Mouse (Mus musculus): ENCODE results near the gene Ilf3.

DNA sequence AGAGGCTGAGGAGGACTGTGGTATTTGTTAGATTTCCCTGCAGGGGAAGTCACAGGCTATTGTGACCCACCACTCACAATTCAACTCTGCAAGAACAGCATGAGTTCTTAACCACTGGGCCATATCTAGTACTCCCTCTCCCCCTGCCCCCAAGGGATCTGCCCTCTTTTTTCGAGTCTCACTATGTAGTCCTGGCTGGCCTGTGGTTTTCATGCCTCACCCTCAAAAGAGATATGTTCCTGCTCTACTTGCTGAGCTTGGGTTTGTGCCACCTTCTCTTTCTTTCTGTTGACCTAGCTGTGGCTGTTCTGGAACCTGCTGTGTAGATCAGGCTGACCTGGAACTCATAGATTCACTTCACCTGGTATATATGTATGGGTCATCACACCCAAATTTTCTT lies 4.8 kb downstream of the Ilf3 start:
- TF ChIP-seq CTCF (IDR thresholded peaks at IDR 0.05; ENCODE audit: control insufficient read depth, insufficient read depth, low read length): no peak
- TF ChIP-seq POLR2A (IDR thresholded peaks at IDR 0.05; ENCODE audit: borderline replicate concordance, control insufficient read depth, low read depth, low read length): no peak
